Mouse (Mus musculus) midbrain, embryonic 16.5 days (tissue): ENCODE measurements around the gene Dguok. TPM values are rescaled to one million over a fixed set of nuclear protein-coding genes. Genes with fewer than 3 reads are reported as not detected.

Experiments used
- ATAC-seq: fragments of 200-750 bp; cut with Nextera tagmentation; 2 replicates; pipeline ENCODE4 v1.8.0; 2017; ENCODE audit warnings: moderate TSS enrichment
- H3K27ac ChIP-seq: fragments of 300-500 bp; sonication (generic); 2 replicates; pipeline ENCODE4 v1.5.1; 2014; ENCODE audit warnings: mild to moderate bottlenecking, low read length, mixed read lengths
- H3K27me3 ChIP-seq: fragments of 300-500 bp; sonication (generic); 2 replicates; pipeline ENCODE4 v1.6.1; 2014; ENCODE audit warnings: low read depth, low read length, mixed read lengths; ENCODE audit not compliant: control insufficient read depth, insufficient read depth
- H3K36me3 ChIP-seq: fragments of 300-500 bp; sonication (generic); 2 replicates; pipeline ENCODE4 v1.6.1; 2014; ENCODE audit warnings: mild to moderate bottlenecking, low read length, moderate library complexity, mixed read lengths; ENCODE audit not compliant: control insufficient read depth, insufficient read depth
- H3K4me1 ChIP-seq: fragments of 300-500 bp; sonication (generic); 2 replicates; pipeline ENCODE4 v1.6.1; 2014; ENCODE audit warnings: mild to moderate bottlenecking, low read length, mixed read lengths; ENCODE audit not compliant: control insufficient read depth, insufficient read depth
- H3K4me2 ChIP-seq: fragments of 300-500 bp; sonication (generic); 2 replicates; pipeline ENCODE4 v1.6.1; 2014; ENCODE audit warnings: mild to moderate bottlenecking, low read length, mixed read lengths
- H3K4me3 ChIP-seq: fragments of 300-500 bp; sonication (generic); 2 replicates; pipeline ENCODE4 v1.5.1; 2014; ENCODE audit warnings: low read depth, mild to moderate bottlenecking, low read length, moderate library complexity, mixed read lengths
- H3K9ac ChIP-seq: fragments of 300-500 bp; sonication (generic); 2 replicates; pipeline ENCODE4 v1.6.1; 2014; ENCODE audit warnings: low read depth, low read length, mixed read lengths
- H3K9me3 ChIP-seq: fragments of 300-500 bp; sonication (generic); replicated peaks from 2 replicates; pipeline ENCODE4 v1.6.1; 2014; ENCODE audit warnings: mild to moderate bottlenecking, low read length, mixed read lengths; ENCODE audit not compliant: control insufficient read depth, poor library complexity, severe bottlenecking
- WGBS: fragments of 180-500 bp; shearing (Covaris S2); extraction: QIAGEN DNeasy Blood & Tissue Kit; methylation state at CpG from one replicate; pipeline ENCODE4 v1.1.7; 2014; 5-methylcytosine and 5-hydroxymethylcytosine counted together
- polyA plus RNA-seq: library from polyadenylated mRNA; unstranded; fragments of >200 nt; fragmentation: Nextera tagmentation; extraction: Ambion mirVana; gene quantifications from 2 replicates; pipeline ENCODE4 v1.2.1, GENCODE M21; 2015

Gene Dguok
- polyA plus RNA-seq, 1 experiment from 2014 or later: 72.5 TPM

DNA sequence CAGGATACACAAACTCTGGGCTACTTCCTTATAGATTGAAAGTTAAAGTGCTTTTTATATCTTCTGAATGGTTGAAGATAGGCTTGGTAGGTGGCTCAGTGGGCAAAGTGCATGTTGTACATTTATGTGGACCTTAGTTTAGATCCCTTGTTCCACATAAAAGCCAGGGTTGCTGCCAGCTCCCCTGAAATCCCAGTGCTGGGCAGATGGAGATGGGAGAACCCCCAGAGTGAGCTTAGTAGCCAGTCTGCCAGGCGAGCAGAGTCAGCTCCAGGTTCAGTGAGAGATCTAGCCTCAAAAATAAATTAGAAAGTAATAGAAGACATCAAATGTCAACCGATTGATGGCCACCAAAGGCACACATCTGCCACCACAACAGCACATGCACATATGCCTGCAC lies 25.8 kb upstream of the Dguok start:
- Histone ChIP-seq H3K9me3 (no peaks in the 10 kb centered on the region), H3K4me3 (no peak overlapping the region), H3K36me3 (no peaks in the 10 kb centered on the region), H3K27ac (no peak overlapping the region), H3K4me2 (no peak overlapping the region), H3K27me3 (no peaks in the 10 kb centered on the region), H3K9ac (no peak overlapping the region), H3K4me1 (no peaks in the 10 kb centered on the region)
- 69% methylated on average over 2 of the region's 2 CpGs for WGBS
- no peak for ATAC-seq

DNA sequence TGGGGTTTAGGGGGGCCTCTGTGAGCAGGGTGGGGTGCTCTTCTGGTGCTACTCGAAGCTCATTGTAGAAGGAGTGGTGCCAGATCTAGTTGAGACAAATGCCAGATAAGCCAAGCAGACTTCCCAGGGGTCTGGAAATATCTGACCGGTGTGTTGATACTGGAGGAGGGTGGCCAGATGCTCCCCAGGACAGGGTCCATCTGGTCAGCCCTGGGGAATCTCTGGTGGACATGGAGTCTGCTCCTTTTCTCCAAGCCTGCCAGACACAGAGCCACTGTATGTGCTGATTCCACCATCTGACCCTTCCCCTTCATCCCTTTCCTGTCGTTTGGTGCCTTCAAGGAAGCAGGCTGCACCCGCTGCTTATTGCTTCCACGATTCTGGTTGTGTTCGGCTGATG lies 16.4 kb upstream of the Dguok start:
- no peaks in the 10 kb centered on the region for H3K9me3 ChIP-seq
- no peak overlapping the region for H3K27ac ChIP-seq
- no peak overlapping the region for H3K4me2 ChIP-seq
- ATAC-seq: no peak
- H3K36me3 ChIP-seq: no peaks in the 10 kb centered on the region
- no peak overlapping the region for H3K4me3 ChIP-seq
- H3K27me3 ChIP-seq: no peaks in the 10 kb centered on the region
- no peak overlapping the region for H3K9ac ChIP-seq
- H3K4me1 ChIP-seq: no peaks in the 10 kb centered on the region
- 78% methylated on average over 6 of the region's 6 CpGs for WGBS

DNA sequence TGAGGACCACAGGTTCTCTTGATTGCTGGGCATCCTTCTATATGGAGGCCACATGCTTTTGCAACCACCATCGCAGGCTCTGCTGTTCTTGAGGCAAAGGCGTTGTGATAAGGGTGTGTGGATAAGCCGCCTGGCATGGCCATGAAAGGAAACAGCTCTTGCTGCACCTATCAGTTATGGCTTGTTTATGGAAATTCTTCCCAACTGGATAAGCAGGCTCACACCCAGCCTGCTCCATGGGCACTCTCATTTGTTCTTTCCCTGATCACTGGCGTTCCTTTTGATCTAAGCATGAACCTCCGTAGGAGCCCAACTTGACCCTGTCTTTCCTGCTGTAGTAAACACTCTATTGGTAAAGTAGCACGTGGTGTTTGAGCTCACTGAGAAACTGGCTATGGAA lies 15.0 kb upstream of the Dguok start:
- no peak overlapping the region for H3K27ac ChIP-seq
- 77% methylated on average over 6 of the region's 6 CpGs for whole genome bisulfite sequencing
- H3K4me1 ChIP-seq: no peaks in the 10 kb centered on the region
- H3K36me3 ChIP-seq: no peaks in the 10 kb centered on the region
- H3K9me3 ChIP-seq: no peaks in the 10 kb centered on the region
- no peaks in the 10 kb centered on the region for H3K27me3 ChIP-seq
- H3K9ac ChIP-seq: no peak overlapping the region
- no peak overlapping the region for H3K4me3 ChIP-seq
- no peak overlapping the region for H3K4me2 ChIP-seq
- ATAC-seq: no peak

DNA sequence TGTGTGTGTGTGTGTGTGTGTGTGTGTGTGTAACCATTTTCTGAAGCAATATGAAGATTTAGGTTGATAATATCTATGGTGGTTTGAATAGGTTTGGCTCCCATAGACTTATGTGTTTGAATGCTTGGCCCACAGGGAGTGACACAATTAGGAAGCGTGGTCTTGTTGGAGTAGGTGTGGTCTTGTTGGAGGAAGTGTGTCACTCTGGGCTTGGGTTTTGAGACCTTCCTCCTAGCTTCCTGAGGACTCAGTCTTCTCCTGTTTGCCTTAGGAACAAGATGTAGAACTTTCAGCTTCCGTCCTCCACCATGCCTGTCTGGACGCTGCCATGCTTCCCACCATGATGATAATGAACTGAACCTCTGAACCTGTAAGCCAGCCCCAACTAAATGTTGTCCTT lies 11.9 kb upstream of the Dguok start:
- Histone ChIP-seq H3K9ac (no peak overlapping the region), H3K4me2 (no peak overlapping the region), H3K27ac (no peak overlapping the region), H3K36me3 (no peaks in the 10 kb centered on the region), H3K4me3 (no peak overlapping the region), H3K9me3 (no peaks in the 10 kb centered on the region), H3K4me1 (no peaks in the 10 kb centered on the region), H3K27me3 (no peaks in the 10 kb centered on the region)
- no peak for ATAC-seq
- 88% methylated on average over 3 of the region's 3 CpGs for WGBS

DNA sequence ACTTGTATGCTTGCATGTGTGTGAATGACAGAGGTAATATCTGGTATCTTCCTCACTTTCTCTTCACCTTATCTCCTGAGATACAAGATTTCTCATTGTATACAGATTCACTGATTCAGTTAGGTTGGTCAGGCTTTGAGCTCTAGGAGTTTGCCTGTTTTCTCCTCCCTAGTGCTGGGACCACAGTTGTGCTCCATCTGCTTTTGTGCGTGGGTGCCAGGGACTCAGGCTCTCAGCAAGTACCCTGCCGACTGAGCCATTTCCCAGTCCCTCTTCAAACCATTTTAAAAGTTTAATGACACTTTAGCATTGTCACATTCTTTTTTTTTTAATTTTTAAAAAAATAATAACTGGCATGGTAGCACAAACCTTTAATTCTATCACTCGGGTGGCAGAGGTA lies 8.4 kb upstream of the Dguok start:
- Histone ChIP-seq H3K4me2 (no peak overlapping the region), H3K36me3 (no peaks in the 10 kb centered on the region), H3K27ac (no peak overlapping the region), H3K4me1 (no peaks in the 10 kb centered on the region), H3K27me3 (no peaks in the 10 kb centered on the region), H3K4me3 (no peak overlapping the region), H3K9me3 (no peaks in the 10 kb centered on the region), H3K9ac (no peak overlapping the region)
- ATAC-seq: no peak
- WGBS: 82% methylated on average over 3 of the region's 3 CpGs

DNA sequence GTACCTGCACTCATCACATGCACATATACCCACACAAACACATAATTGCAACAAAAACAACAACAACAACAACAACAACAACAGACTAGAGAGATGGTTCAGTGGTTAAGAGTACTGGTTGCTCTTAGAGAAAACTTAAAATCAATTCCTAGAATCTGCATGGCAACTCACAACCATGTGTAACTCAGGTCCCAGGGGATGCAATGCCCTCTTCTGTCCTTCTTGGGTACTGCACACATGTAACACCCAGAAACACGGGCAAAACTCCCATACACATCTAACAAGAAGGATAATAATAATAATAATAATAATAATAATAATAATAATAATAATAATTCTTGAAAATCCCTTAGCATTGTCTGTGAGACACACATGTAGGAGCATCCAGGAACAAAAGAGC lies 5.7 kb upstream of the Dguok start:
- H3K4me1 ChIP-seq: peaks cover 2% of the 10 kb centered on the region; the same call in 1 of the 2 replicates
- H3K9me3 ChIP-seq: no peaks in the 10 kb centered on the region
- no peak for ATAC-seq
- no peak overlapping the region for H3K9ac ChIP-seq
- 37% methylated on average over 1 of the region's 1 CpGs for WGBS
- no peak overlapping the region for H3K4me3 ChIP-seq
- no peaks in the 10 kb centered on the region for H3K27me3 ChIP-seq
- H3K36me3 ChIP-seq: no peaks in the 10 kb centered on the region
- no peak overlapping the region for H3K27ac ChIP-seq
- H3K4me2 ChIP-seq: no peak overlapping the region

DNA sequence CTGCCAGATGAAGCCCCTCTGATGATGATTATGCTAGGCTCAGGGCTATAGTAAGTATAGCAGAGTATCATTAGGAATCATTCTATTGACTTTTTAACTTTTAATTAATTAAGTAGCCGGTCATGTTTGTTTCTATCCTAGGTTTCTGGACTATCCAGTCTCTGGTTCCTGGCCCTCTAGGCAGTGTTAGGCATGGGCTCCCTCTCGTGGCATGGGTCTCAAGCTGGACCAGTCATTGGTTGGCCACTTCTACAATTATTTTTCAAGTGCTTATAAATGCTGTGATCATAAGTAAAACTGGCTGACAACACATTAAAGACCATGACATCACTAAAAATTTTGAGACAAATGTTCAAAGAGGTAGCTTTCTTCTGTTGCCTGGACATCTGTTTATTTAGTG lies 3.4 kb upstream of the Dguok start:
- Histone ChIP-seq H3K27me3 (no peaks in the 10 kb centered on the region), H3K4me1 (peaks cover 14% of the 10 kb centered on the region), H3K4me3 (no peak overlapping the region), H3K9ac (no peak overlapping the region), H3K4me2 (no peak overlapping the region), H3K9me3 (no peaks in the 10 kb centered on the region), H3K36me3 (no peaks in the 10 kb centered on the region), H3K27ac (no peak overlapping the region)
- no peak for ATAC-seq
- 63% methylated on average over 2 of the region's 2 CpGs for WGBS

DNA sequence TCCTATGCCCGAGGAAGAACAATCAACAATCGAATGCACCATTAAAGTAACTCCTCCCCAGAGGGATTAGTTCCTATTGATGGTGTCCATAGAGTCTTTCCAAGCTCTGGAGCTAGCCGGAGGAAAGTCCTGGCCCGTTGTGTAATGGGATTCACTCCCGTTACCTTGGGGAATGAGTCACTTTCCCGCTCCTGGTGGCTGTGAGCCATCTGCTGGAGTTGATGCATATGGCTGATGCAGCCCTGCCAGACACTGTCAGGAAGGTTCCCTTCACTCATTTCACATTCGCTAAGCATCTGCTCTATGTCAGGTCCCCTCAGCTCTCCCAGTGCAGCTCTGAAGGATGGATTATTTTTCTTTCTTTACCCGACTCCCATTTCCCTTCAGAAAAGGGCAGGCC lies 2.7 kb upstream of the Dguok start:
- ATAC-seq: no peak
- 37% methylated on average over 8 of the region's 8 CpGs for WGBS
- H3K4me2 ChIP-seq: no peak overlapping the region
- H3K27ac ChIP-seq: no peak overlapping the region
- no peaks in the 10 kb centered on the region for H3K9me3 ChIP-seq
- H3K9ac ChIP-seq: peak overlapping the region; percentile 12; the same call in 1 of the 2 replicates
- H3K4me1 ChIP-seq: peaks cover 16% of the 10 kb centered on the region
- no peaks in the 10 kb centered on the region for H3K27me3 ChIP-seq
- no peaks in the 10 kb centered on the region for H3K36me3 ChIP-seq
- H3K4me3 ChIP-seq: no peak overlapping the region

DNA sequence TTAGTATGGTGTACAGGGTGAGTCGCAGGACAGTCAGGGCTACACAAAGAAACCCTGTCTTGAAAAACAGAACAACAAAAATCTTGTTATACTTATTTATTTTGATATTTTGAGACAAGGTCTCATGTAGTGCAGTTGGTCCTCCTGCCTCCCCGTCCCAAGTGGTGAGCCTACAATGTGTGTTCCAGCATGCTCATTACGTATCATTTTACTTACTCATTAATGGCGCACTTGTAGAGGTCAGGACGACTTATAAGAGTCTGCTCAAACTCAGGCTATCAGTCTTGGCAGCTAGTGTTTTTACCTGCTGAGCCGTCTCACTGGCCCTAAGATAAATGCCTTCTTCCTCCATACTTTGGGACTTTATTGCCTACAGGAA lies 388 bp upstream of the Dguok start:
- H3K36me3 ChIP-seq: no peaks in the 10 kb centered on the region
- peaks cover 19% of the 10 kb centered on the region for H3K4me1 ChIP-seq
- H3K4me3 ChIP-seq: peak overlapping the region; percentile 78
- H3K27me3 ChIP-seq: no peaks in the 10 kb centered on the region
- H3K9me3 ChIP-seq: no peaks in the 10 kb centered on the region
- H3K4me2 ChIP-seq: peak overlapping the region; percentile 71
- WGBS: 30% methylated on average over 6 of the region's 6 CpGs
- peak overlapping the region; percentile 59 for H3K9ac ChIP-seq
- H3K27ac ChIP-seq: peak overlapping the region; percentile 95
- ATAC-seq: no peak; the same call in none of the 2 replicates

DNA sequence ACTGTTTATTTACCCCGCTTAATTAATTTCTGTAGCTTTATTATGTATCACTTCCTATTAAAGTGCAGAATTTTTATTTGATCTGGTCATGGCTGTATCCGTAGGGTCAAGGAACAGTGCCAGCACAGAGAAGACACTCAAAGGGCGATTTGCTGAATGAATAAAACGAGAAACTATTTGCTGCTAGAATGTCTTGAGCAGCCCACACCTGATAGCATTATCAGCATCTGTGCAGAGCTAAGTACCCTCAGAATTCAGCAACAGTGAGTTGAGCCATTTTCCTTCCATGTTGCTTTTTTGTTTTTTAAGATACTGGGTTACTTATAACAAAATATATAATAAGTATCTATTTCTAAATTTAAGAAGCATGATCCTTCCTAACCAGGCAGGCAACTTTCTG lies 1.2 kb downstream of the Dguok start:
- H3K4me1 ChIP-seq: peaks cover 19% of the 10 kb centered on the region
- peak overlapping the region; percentile 70 for H3K4me2 ChIP-seq
- no peaks in the 10 kb centered on the region for H3K36me3 ChIP-seq
- 92% methylated on average over 4 of the region's 4 CpGs for WGBS
- H3K27ac ChIP-seq: no peak overlapping the region
- no peak overlapping the region; the same call in 1 of the 2 replicates for H3K4me3 ChIP-seq
- no peaks in the 10 kb centered on the region for H3K27me3 ChIP-seq
- H3K9me3 ChIP-seq: no peaks in the 10 kb centered on the region
- H3K9ac ChIP-seq: no peak overlapping the region; the same call in 1 of the 2 replicates
- no peak for ATAC-seq
